Mouse (Mus musculus): ENCODE measurements around the gene Afap1.

DNA sequence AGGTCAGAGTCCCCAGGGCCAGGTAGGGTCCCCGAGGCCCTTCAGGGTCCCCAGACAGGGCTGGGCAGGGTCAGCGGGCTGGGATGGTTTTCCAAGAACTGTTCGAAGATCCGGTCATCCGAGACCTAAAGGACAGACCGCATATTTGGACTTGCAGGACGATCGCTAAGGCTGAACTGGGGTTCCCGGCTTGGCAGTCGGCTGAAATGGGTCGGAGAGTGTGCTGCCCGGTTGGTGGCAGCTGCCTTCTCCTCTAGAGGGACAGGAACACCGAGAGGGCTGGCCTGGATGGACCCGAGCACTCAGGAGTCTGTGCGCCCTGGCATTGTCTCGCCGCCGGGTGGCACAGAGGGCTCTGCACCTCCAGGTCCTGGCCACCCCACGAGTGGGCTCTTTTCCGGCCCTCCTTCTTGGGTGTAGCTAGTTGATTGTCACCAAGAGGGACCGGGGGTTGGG, 714 bp downstream of the Afap1 start:
- no peak for TF ChIP-seq CTCF (IDR thresholded peaks at IDR 0.05; ENCODE audit: low read depth, low read length)
- TF ChIP-seq GATA2 (IDR thresholded peaks at IDR 0.05; ENCODE audit: borderline replicate concordance, low read depth, low read length) = no peak
